Mouse (Mus musculus) WW6 (cell line): ENCODE results near the gene Mrpl23.

Experiments
- DNase-seq: peaks from one replicate; pipeline ENCODE4 v3.0.0-alpha.2; 2013; ENCODE audit warnings: low read depth, low spot score

The Mrpl23 gene

GRCm38 (mm10) chr7:142520331-142520730 is 12.2 kb upstream of the Mrpl23 start:
- no peak for DNase-seq

GRCm38 (mm10) chr7:142522352-142522751 is 10.1 kb upstream of the Mrpl23 start:
- no peak for DNase-seq

- DNase-seq = no peak
These were observed 9.1 kb upstream of the Mrpl23 start for GRCm38 (mm10) chr7:142523200-142523990.

GRCm38 (mm10) chr7:142525342-142526178 is 6.9 kb upstream of the Mrpl23 start:
- DNase-seq = no peak

- DNase-seq = no peak
These were observed 3.1 kb upstream of the Mrpl23 start for GRCm38 (mm10) chr7:142529350-142529749.

GRCm38 (mm10) chr7:142531973-142532521 is 439 bp upstream of the Mrpl23 start:
- DNase-seq = no peak

GRCm38 (mm10) chr7:142533059-142533855 is 771 bp downstream of the Mrpl23 start:
- DNase-seq = peak; percentile 52

GRCm38 (mm10) chr7:142535116-142535515 is 2.6 kb downstream of the Mrpl23 start:
- DNase-seq = no peak

GRCm38 (mm10) chr7:142535832-142536231 is 3.3 kb downstream of the Mrpl23 start:
- DNase-seq = no peak

GRCm38 (mm10) chr7:142537181-142537580 is 4.7 kb downstream of the Mrpl23 start:
- no peak for DNase-seq

GRCm38 (mm10) chr7:142537879-142538278 is 5.4 kb downstream of the Mrpl23 start:
- no peak for DNase-seq

- DNase-seq = no peak
These were observed 5.8 kb downstream of the Mrpl23 start for GRCm38 (mm10) chr7:142538291-142538690.

GRCm38 (mm10) chr7:142538766-142539165 is 6.3 kb downstream of the Mrpl23 start:
- DNase-seq = no peak

GRCm38 (mm10) chr7:142539828-142540227 is 7.3 kb downstream of the Mrpl23 start:
- no peak for DNase-seq

- no peak for DNase-seq
These were observed 10.4 kb downstream of the Mrpl23 start for GRCm38 (mm10) chr7:142542771-142543303.

- DNase-seq = no peak
These were observed 13.5 kb downstream of the Mrpl23 start for GRCm38 (mm10) chr7:142545967-142546366.

GRCm38 (mm10) chr7:142547874-142548273 is 15.4 kb downstream of the Mrpl23 start:
- no peak for DNase-seq

GRCm38 (mm10) chr7:142548706-142549105 is 16.2 kb downstream of the Mrpl23 start:
- no peak for DNase-seq

- DNase-seq = no peak
These were observed 17.7 kb downstream of the Mrpl23 start for GRCm38 (mm10) chr7:142549941-142550763.

GRCm38 (mm10) chr7:142550935-142551373 is 18.5 kb downstream of the Mrpl23 start:
- no peak for DNase-seq
